ENCODE assay signal across 9 mouse cellular contexts in the genomic region with DNA sequence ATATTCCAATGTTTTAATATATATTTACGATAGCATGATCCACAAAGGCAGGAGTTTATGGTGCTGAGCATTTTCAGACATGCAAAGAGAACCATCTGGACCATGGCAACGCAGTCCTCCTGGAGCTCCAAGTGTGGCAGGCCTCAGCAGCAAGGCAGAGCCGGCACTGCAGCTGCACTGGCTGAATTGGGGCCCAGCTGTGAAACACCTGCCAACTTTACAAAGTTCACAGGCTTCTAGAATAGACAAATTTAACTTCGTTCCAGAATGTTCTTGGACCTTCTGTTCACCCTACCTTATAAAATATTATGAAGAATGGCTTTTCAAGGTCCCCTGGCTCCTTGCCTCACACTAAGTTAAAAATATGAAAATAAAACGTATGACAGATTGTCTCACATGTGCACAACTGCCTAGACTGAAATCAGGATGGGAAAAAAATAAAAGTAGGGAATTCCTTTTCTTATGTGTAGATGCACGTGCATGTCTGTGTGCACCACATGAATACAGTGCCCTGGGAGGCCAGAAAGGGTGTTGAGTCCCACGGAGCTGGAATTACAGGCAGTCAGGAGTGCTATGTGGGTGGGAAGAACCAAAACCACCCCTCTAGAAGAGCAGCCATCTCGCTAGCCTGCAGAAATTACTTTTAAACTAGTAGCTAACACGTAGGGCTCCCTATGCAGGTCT.
DNase-seq lines count a peak whose midpoint lies in the region; ATAC-seq and TF ChIP-seq lines count a peak whose summit lies in the region.
"Had no signal": no experiment of that assay in that cellular context is flagged by ENCODE, and none has a peak within 500 bp of the region (broad histone marks: within the 10 kb centered on the region; RNA-seq: fewer than 3 reads in every experiment).

No protein-coding gene starts in this region.

- 46% methylated on average over 9 of the region's 9 CpGs for WGBS in intestine, embryonic 15.5 days
- WGBS in intestine, postnatal 0 days, result 56% methylated on average over 9 of the region's 9 CpGs
- whole genome bisulfite sequencing in neural tube, embryonic 12.5 days, result 51% methylated on average over 9 of the region's 9 CpGs
- 66% methylated on average over 9 of the region's 9 CpGs for WGBS in liver, embryonic 12.5 days (ENCODE audit: insufficient replicate concordance)

- no peak overlapping the region for H3K4me2 ChIP-seq in intestine, embryonic 15.5 days (replicated peaks)
- no peak overlapping the region for H3K4me2 ChIP-seq in intestine, postnatal 0 days (replicated peaks; ENCODE audit: low read depth)
- no peak overlapping the region for H3K4me2 ChIP-seq in neural tube, embryonic 12.5 days (replicated peaks)
- no peak overlapping the region for H3K4me2 ChIP-seq in liver, embryonic 12.5 days

- H3K27me3 ChIP-seq in intestine, embryonic 15.5 days (replicated peaks), result no peaks in the 10 kb centered on the region
- H3K27me3 ChIP-seq in intestine, postnatal 0 days (replicated peaks; ENCODE audit: control insufficient read depth, insufficient read depth, low read length), result no peaks in the 10 kb centered on the region
- 0 out of 2 replicates have a peak, but pooled peaks cover 3% of the 10 kb centered on the region for H3K27me3 ChIP-seq in neural tube, embryonic 12.5 days (replicated peaks)
- H3K27me3 ChIP-seq in liver, embryonic 12.5 days (replicated peaks), result no peaks in the 10 kb centered on the region; the same call in 1 of the 2 replicates

- no peak for DNase-seq in neural tube, embryonic 10.5 days (ENCODE audit: extremely low spot score, low spot score)
- DNase-seq in heart, adult 8-10 months (ENCODE audit: low spot score), result peak; percentile 11
- DNase-seq in testis, postnatal 10 days (ENCODE audit: low spot score), result peak; percentile 38
- DNase-seq: thymus, postnatal 4 days had no signal

- H3K4me3 ChIP-seq in intestine, embryonic 15.5 days (replicated peaks), result no peak overlapping the region
- H3K4me3 ChIP-seq in intestine, postnatal 0 days (ENCODE audit: low read depth, low read length), result no peak overlapping the region
- H3K4me3 ChIP-seq in neural tube, embryonic 12.5 days, result no peak overlapping the region
- no peak overlapping the region for H3K4me3 ChIP-seq in liver, embryonic 12.5 days

- H3K36me3 ChIP-seq in intestine, embryonic 15.5 days, result no peaks in the 10 kb centered on the region
- H3K36me3 ChIP-seq in intestine, postnatal 0 days (ENCODE audit: control insufficient read depth, insufficient read depth), result no peaks in the 10 kb centered on the region
- no peaks in the 10 kb centered on the region for H3K36me3 ChIP-seq in neural tube, embryonic 12.5 days
- no peaks in the 10 kb centered on the region for H3K36me3 ChIP-seq in liver, embryonic 12.5 days

- no peak overlapping the region for H3K27ac ChIP-seq in intestine, embryonic 15.5 days
- H3K27ac ChIP-seq in intestine, postnatal 0 days (ENCODE audit: low read depth, low read length), result no peak overlapping the region
- H3K27ac ChIP-seq in neural tube, embryonic 12.5 days, result no peak overlapping the region
- H3K27ac ChIP-seq in liver, embryonic 12.5 days, result no peak overlapping the region
- H3K27ac ChIP-seq: liver, embryonic 14.5 days had no signal

- ATAC-seq in intestine, embryonic 15.5 days, result peak; percentile 71
- ATAC-seq in intestine, postnatal 0 days, result no peak
- ATAC-seq in neural tube, embryonic 12.5 days (ENCODE audit: low FRiP score, low read depth), result 0 out of 2 replicates have a peak, but pooled peaks have one; percentile 70
- ATAC-seq in liver, embryonic 12.5 days, result no peak

- no peak overlapping the region for H3K9ac ChIP-seq in intestine, embryonic 15.5 days
- H3K9ac ChIP-seq in intestine, postnatal 0 days (ENCODE audit: low read depth, low read length), result no peak overlapping the region
- no peak overlapping the region for H3K9ac ChIP-seq in neural tube, embryonic 12.5 days
- no peak overlapping the region for H3K9ac ChIP-seq in liver, embryonic 12.5 days
- H3K9ac ChIP-seq: liver, embryonic 14.5 days had no signal

- H3K4me1 ChIP-seq in intestine, embryonic 15.5 days (replicated peaks), result no peaks in the 10 kb centered on the region
- H3K4me1 ChIP-seq in intestine, postnatal 0 days (replicated peaks; ENCODE audit: control insufficient read depth, insufficient read depth, low read length), result no peaks in the 10 kb centered on the region
- H3K4me1 ChIP-seq in neural tube, embryonic 12.5 days, result no peaks in the 10 kb centered on the region
- H3K4me1 ChIP-seq in liver, embryonic 12.5 days, result no peaks in the 10 kb centered on the region

- no peaks in the 10 kb centered on the region for H3K9me3 ChIP-seq in intestine, embryonic 15.5 days
- H3K9me3 ChIP-seq in intestine, postnatal 0 days (ENCODE audit: control insufficient read depth), result no peaks in the 10 kb centered on the region
- H3K9me3 ChIP-seq in neural tube, embryonic 12.5 days, result no peaks in the 10 kb centered on the region
- no peaks in the 10 kb centered on the region for H3K9me3 ChIP-seq in liver, embryonic 12.5 days (replicated peaks)

- TF ChIP-seq CTCF in intestine, postnatal 0 days (IDR thresholded peaks at IDR 0.05; ENCODE audit: low read depth), result no peak

Comparison
In these comparisons a context has a peak if more than half of its experiments do, and no peak if none do; other contexts are left out.
1. ATAC-seq: peak in intestine, embryonic 15.5 days (single experiment) and neural tube, embryonic 12.5 days (single experiment); none in intestine, postnatal 0 days (single experiment) and liver, embryonic 12.5 days (single experiment).